Mouse (Mus musculus): ENCODE results near the gene Casp3. TPM values are rescaled to one million over a fixed set of nuclear protein-coding genes. Genes with fewer than 3 reads are reported as not detected.
A peak's percentile ranks its signal among the peaks of the same experiment; 100 is the strongest.
"Not testable (repeated sequence)": the region's sequence is repeated elsewhere in the genome, so short reads cannot be mapped to it uniquely, and the experiment has no call there.

The Casp3 gene
- polyA plus RNA-seq, 1 experiment from 2014 or later = 20.7 TPM

GRCm38 (mm10) chr8:46573964-46574363 is 43.1 kb upstream of the Casp3 start:
- H3K9me3 ChIP-seq (ENCODE audit: low read length) = no peaks in the 10 kb centered on the region
- no peak overlapping the region for H3K4me2 ChIP-seq (ENCODE audit: low read depth, low read length)
- ATAC-seq (no peak), DNase-seq (no peak)
- 92% methylated on average over 2 of the region's 2 CpGs for WGBS (ENCODE audit: insufficient replicate concordance)
- no peak overlapping the region for H3K9ac ChIP-seq (replicated peaks)
- no peak for TF ChIP-seq EP300 (IDR thresholded peaks at IDR 0.05; ENCODE audit: low read depth)
- no peak for TF ChIP-seq CTCF (IDR thresholded peaks at IDR 0.05; ENCODE audit: low read depth)
- H3K27ac ChIP-seq (ENCODE audit: low read depth) = no peak overlapping the region
- H3K4me1 ChIP-seq (ENCODE audit: insufficient read depth) = no peaks in the 10 kb centered on the region
- no peak overlapping the region for H3K4me3 ChIP-seq (ENCODE audit: low read depth, low read length)
- H3K27me3 ChIP-seq (ENCODE audit: insufficient read depth, low read length) = no peaks in the 10 kb centered on the region
- H3K36me3 ChIP-seq (replicated peaks; ENCODE audit: insufficient read depth, low read length) = peaks cover 49% of the 10 kb centered on the region

GRCm38 (mm10) chr8:46578794-46579193 is 38.3 kb upstream of the Casp3 start:
- peaks cover 74% of the 10 kb centered on the region for H3K36me3 ChIP-seq (replicated peaks; ENCODE audit: insufficient read depth, low read length)
- H3K9me3 ChIP-seq (ENCODE audit: low read length) = no peaks in the 10 kb centered on the region
- ATAC-seq (no peak), DNase-seq (no peak)
- no peak overlapping the region for H3K4me3 ChIP-seq (ENCODE audit: low read depth, low read length)
- WGBS (ENCODE audit: insufficient replicate concordance) = 93% methylated on average over 9 of the region's 9 CpGs
- no peaks in the 10 kb centered on the region for H3K4me1 ChIP-seq (ENCODE audit: insufficient read depth)
- no peaks in the 10 kb centered on the region for H3K27me3 ChIP-seq (ENCODE audit: insufficient read depth, low read length)
- no peak overlapping the region for H3K4me2 ChIP-seq (ENCODE audit: low read depth, low read length)
- H3K9ac ChIP-seq (replicated peaks) = no peak overlapping the region
- TF ChIP-seq CTCF (IDR thresholded peaks at IDR 0.05; ENCODE audit: low read depth) (no peak), EP300 (IDR thresholded peaks at IDR 0.05; ENCODE audit: low read depth) (no peak)
- H3K27ac ChIP-seq (ENCODE audit: low read depth) = no peak overlapping the region

- H3K4me3 ChIP-seq (ENCODE audit: low read depth, low read length); H3K9ac ChIP-seq (replicated peaks); H3K27me3 ChIP-seq (ENCODE audit: insufficient read depth, low read length); H3K9me3 ChIP-seq (ENCODE audit: low read length); H3K27ac ChIP-seq (ENCODE audit: low read depth); ATAC-seq; H3K4me2 ChIP-seq (ENCODE audit: low read depth, low read length); DNase-seq; H3K4me1 ChIP-seq (ENCODE audit: insufficient read depth): not testable (repeated sequence)
- WGBS (ENCODE audit: insufficient replicate concordance) = 69% methylated on average over 4 of the region's 4 CpGs
- H3K36me3 ChIP-seq (replicated peaks; ENCODE audit: insufficient read depth, low read length) = peaks cover 33% of the 10 kb centered on the region
These were observed 32.8 kb upstream of the Casp3 start for GRCm38 (mm10) chr8:46584328-46584727.

- peaks cover 22% of the 10 kb centered on the region for H3K36me3 ChIP-seq (replicated peaks; ENCODE audit: insufficient read depth, low read length)
- no peak overlapping the region for H3K4me2 ChIP-seq (ENCODE audit: low read depth, low read length)
- TF ChIP-seq CTCF (IDR thresholded peaks at IDR 0.05; ENCODE audit: low read depth) (no peak), EP300 (IDR thresholded peaks at IDR 0.05; ENCODE audit: low read depth) (no peak)
- DNase-seq (no peak), ATAC-seq (no peak)
- H3K27me3 ChIP-seq (ENCODE audit: insufficient read depth, low read length) = no peaks in the 10 kb centered on the region
- H3K27ac ChIP-seq (ENCODE audit: low read depth) = no peak overlapping the region
- WGBS (ENCODE audit: insufficient replicate concordance) = 78% methylated on average over 3 of the region's 3 CpGs
- no peaks in the 10 kb centered on the region for H3K4me1 ChIP-seq (ENCODE audit: insufficient read depth)
- H3K9me3 ChIP-seq (ENCODE audit: low read length) = no peaks in the 10 kb centered on the region
- H3K4me3 ChIP-seq (ENCODE audit: low read depth, low read length) = no peak overlapping the region
- H3K9ac ChIP-seq (replicated peaks) = no peak overlapping the region
These were observed 31.5 kb upstream of the Casp3 start for GRCm38 (mm10) chr8:46585576-46585975.

- Histone ChIP-seq H3K4me2 (ENCODE audit: low read depth, low read length) (no peak overlapping the region), H3K27me3 (ENCODE audit: insufficient read depth, low read length) (no peaks in the 10 kb centered on the region), H3K4me3 (ENCODE audit: low read depth, low read length) (no peak overlapping the region), H3K4me1 (ENCODE audit: insufficient read depth) (no peaks in the 10 kb centered on the region), H3K36me3 (replicated peaks; ENCODE audit: insufficient read depth, low read length) (peaks cover 5% of the 10 kb centered on the region), H3K27ac (ENCODE audit: low read depth) (peak overlapping the region; percentile 23; the same call in 1 of the 2 replicates), H3K9me3 (ENCODE audit: low read length) (no peaks in the 10 kb centered on the region), H3K9ac (replicated peaks) (no peak overlapping the region)
- TF ChIP-seq CTCF (IDR thresholded peaks at IDR 0.05; ENCODE audit: low read depth) = no peak
- peak; percentile 95 for TF ChIP-seq EP300 (IDR thresholded peaks at IDR 0.05; ENCODE audit: low read depth)
- 45% methylated on average over 5 of the region's 5 CpGs for WGBS (ENCODE audit: insufficient replicate concordance)
- ATAC-seq (peak; percentile 69), DNase-seq (no peak)
These were observed 29.2 kb upstream of the Casp3 start for GRCm38 (mm10) chr8:46587911-46588310.

GRCm38 (mm10) chr8:46588663-46589062 is 28.4 kb upstream of the Casp3 start:
- ATAC-seq = no peak
- H3K4me2 ChIP-seq (ENCODE audit: low read depth, low read length) = no peak overlapping the region

GRCm38 (mm10) chr8:46593067-46593466 is 24.0 kb upstream of the Casp3 start:
- WGBS (ENCODE audit: insufficient replicate concordance) = 76% methylated on average over 8 of the region's 8 CpGs

More at GRCm38 (mm10) chr8:46588663-46589062, 28.4 kb upstream of the Casp3 start:
- Histone ChIP-seq H3K36me3 (replicated peaks; ENCODE audit: insufficient read depth, low read length) (peaks cover 9% of the 10 kb centered on the region), H3K9me3 (ENCODE audit: low read length) (no peaks in the 10 kb centered on the region), H3K4me3 (ENCODE audit: low read depth, low read length) (no peak overlapping the region), H3K27me3 (ENCODE audit: insufficient read depth, low read length) (no peaks in the 10 kb centered on the region), H3K4me1 (ENCODE audit: insufficient read depth) (no peaks in the 10 kb centered on the region), H3K27ac (ENCODE audit: low read depth) (no peak overlapping the region), H3K9ac (replicated peaks) (no peak overlapping the region)
- TF ChIP-seq CTCF (IDR thresholded peaks at IDR 0.05; ENCODE audit: low read depth) (no peak), EP300 (IDR thresholded peaks at IDR 0.05; ENCODE audit: low read depth) (peak; percentile 92)
- no peak for DNase-seq
- 60% methylated on average over 2 of the region's 2 CpGs for WGBS (ENCODE audit: insufficient replicate concordance)

More at GRCm38 (mm10) chr8:46593067-46593466, 24.0 kb upstream of the Casp3 start:
- no peak overlapping the region for H3K27ac ChIP-seq (ENCODE audit: low read depth)
- TF ChIP-seq EP300 (IDR thresholded peaks at IDR 0.05; ENCODE audit: low read depth) (no peak), CTCF (IDR thresholded peaks at IDR 0.05; ENCODE audit: low read depth) (no peak)
- peaks cover 4% of the 10 kb centered on the region for H3K36me3 ChIP-seq (replicated peaks; ENCODE audit: insufficient read depth, low read length)
- no peak overlapping the region for H3K9ac ChIP-seq (replicated peaks)
- H3K4me1 ChIP-seq (ENCODE audit: insufficient read depth) = 0 out of 2 replicates have a peak, but pooled peaks cover 6% of the 10 kb centered on the region
- no peaks in the 10 kb centered on the region for H3K9me3 ChIP-seq (ENCODE audit: low read length)
- DNase-seq (no peak), ATAC-seq (no peak)
- no peak overlapping the region for H3K4me2 ChIP-seq (ENCODE audit: low read depth, low read length)
- H3K27me3 ChIP-seq (ENCODE audit: insufficient read depth, low read length) = no peaks in the 10 kb centered on the region
- no peak overlapping the region for H3K4me3 ChIP-seq (ENCODE audit: low read depth, low read length)
